Mouse (Mus musculus) liver, adult 2 months (tissue): Measurements from ENCODE around the gene 2210011C24Rik.

Experiments
- CTCF ChIP-seq: fragments of 200-500 bp; IDR thresholded peaks from 2 replicates; pipeline ENCODE4 v1.5.1; 2011; ENCODE audit warnings: low read depth, low read length, control low read depth
- POLR2A ChIP-seq: fragments of 200-500 bp; IDR thresholded peaks from 2 replicates; pipeline ENCODE4 v1.6.1; 2011; ENCODE audit warnings: low read length, control low read depth; ENCODE audit not compliant: insufficient read depth; ENCODE audit errors: extremely low read depth

- TF ChIP-seq POLR2A (no peak), CTCF (peak; percentile 86)
These were observed 12.2 kb upstream of the 2210011C24Rik start for GRCm38 (mm10) chr8:84024171-84024570.
